Mouse (Mus musculus) kidney, embryonic 15.5 days (tissue): ENCODE measurements around the gene Slit3. TPM values are rescaled to one million over a fixed set of nuclear protein-coding genes. Genes with fewer than 3 reads are reported as not detected.

Source experiments
- ATAC-seq: fragments of 200-750 bp; cut with Nextera tagmentation; replicated peaks from 2 replicates; pipeline ENCODE4 v1.8.0; 2017; ENCODE audit warnings: moderate TSS enrichment; ENCODE audit not compliant: low FRiP score
- H3K27ac ChIP-seq: fragments of 300-500 bp; sonication (generic); 2 replicates; pipeline ENCODE4 v1.5.1; 2015; ENCODE audit warnings: mild to moderate bottlenecking, inconsistent platforms
- H3K27me3 ChIP-seq: fragments of 300-500 bp; sonication (generic); 2 replicates; pipeline ENCODE4 v1.6.1; 2015; ENCODE audit warnings: inconsistent platforms
- H3K36me3 ChIP-seq: fragments of 300-500 bp; sonication (generic); 2 replicates; pipeline ENCODE4 v1.6.1; 2015; ENCODE audit warnings: inconsistent platforms
- H3K4me1 ChIP-seq: fragments of 300-500 bp; sonication (generic); 2 replicates; pipeline ENCODE4 v1.6.1; 2015; ENCODE audit warnings: inconsistent platforms
- H3K4me2 ChIP-seq: fragments of 300-500 bp; sonication (generic); 2 replicates; pipeline ENCODE4 v1.6.1; 2015; ENCODE audit warnings: moderate library complexity, mild to moderate bottlenecking, inconsistent platforms
- H3K4me3 ChIP-seq: fragments of 300-500 bp; sonication (generic); replicated peaks from 2 replicates; pipeline ENCODE4 v1.5.1; 2015; ENCODE audit warnings: mild to moderate bottlenecking, inconsistent platforms
- H3K9ac ChIP-seq: fragments of 300-500 bp; sonication (generic); 2 replicates; pipeline ENCODE4 v1.6.1; 2015; ENCODE audit warnings: mild to moderate bottlenecking, inconsistent platforms
- H3K9me3 ChIP-seq: fragments of 300-500 bp; sonication (generic); replicated peaks from 2 replicates; pipeline ENCODE4 v1.6.1; 2016; ENCODE audit warnings: inconsistent platforms
- whole genome bisulfite sequencing: fragments of 180-500 bp; shearing (Covaris S2); methylation state at CpG from one replicate; pipeline ENCODE4 v1.1.7; 2015; ENCODE audit warnings: mixed read lengths; 5-methylcytosine and 5-hydroxymethylcytosine counted together
- polyA plus RNA-seq: library from polyadenylated mRNA; unstranded; fragments of >200 nt; fragmentation: Nextera tagmentation; extraction: Ambion mirVana; gene quantifications from 2 replicates; pipeline ENCODE4 v1.2.1, GENCODE M21; 2015

Slit3 gene
- polyA plus RNA-seq, 1 experiment from 2014 or later: 14.9 TPM

- H3K9ac ChIP-seq: no peak overlapping the region
- peaks cover 60% of the 10 kb centered on the region for H3K4me1 ChIP-seq
- H3K36me3 ChIP-seq: no peaks in the 10 kb centered on the region
- ATAC-seq: peak; percentile 80
- H3K9me3 ChIP-seq: no peaks in the 10 kb centered on the region
- no peak overlapping the region for H3K4me3 ChIP-seq
- H3K4me2 ChIP-seq: peak overlapping the region; percentile 26; the same call in 1 of the 2 replicates
- H3K27ac ChIP-seq: peak overlapping the region; percentile 79
- H3K27me3 ChIP-seq: peaks cover 30% of the 10 kb centered on the region
- 12% methylated on average over 12 of the region's 12 CpGs for WGBS
These were observed 162.0 kb downstream of the Slit3 start for GRCm38 (mm10) chr11:35282825-35283571.

- Histone ChIP-seq H3K4me2 (no peak overlapping the region), H3K9ac (no peak overlapping the region), H3K4me1 (peaks cover 57% of the 10 kb centered on the region), H3K27me3 (peaks cover 30% of the 10 kb centered on the region), H3K9me3 (no peaks in the 10 kb centered on the region), H3K36me3 (no peaks in the 10 kb centered on the region), H3K4me3 (no peak overlapping the region), H3K27ac (peak overlapping the region; percentile 79; the same call in 1 of the 2 replicates)
- ATAC-seq: peak; percentile 57; the same call in 1 of the 2 replicates
- 47% methylated on average over 3 of the region's 3 CpGs for WGBS
These were observed 162.7 kb downstream of the Slit3 start for GRCm38 (mm10) chr11:35283767-35284166.

GRCm38 (mm10) chr11:35286578-35287390 is 165.8 kb downstream of the Slit3 start:
- H3K4me1 ChIP-seq: peaks cover 37% of the 10 kb centered on the region
- H3K9ac ChIP-seq: no peak overlapping the region
- H3K4me2 ChIP-seq: no peak overlapping the region
- H3K36me3 ChIP-seq: no peaks in the 10 kb centered on the region
- 66% methylated on average over 13 of the region's 13 CpGs for WGBS
- H3K4me3 ChIP-seq: no peak overlapping the region
- no peak for ATAC-seq
- H3K9me3 ChIP-seq: no peaks in the 10 kb centered on the region
- no peak overlapping the region for H3K27ac ChIP-seq
- 0 out of 2 replicates have a peak, but pooled peaks cover 7% of the 10 kb centered on the region for H3K27me3 ChIP-seq

- Histone ChIP-seq H3K9ac (no peak overlapping the region), H3K4me3 (no peak overlapping the region), H3K27me3 (no peaks in the 10 kb centered on the region), H3K9me3 (no peaks in the 10 kb centered on the region), H3K36me3 (no peaks in the 10 kb centered on the region), H3K27ac (no peak overlapping the region), H3K4me2 (no peak overlapping the region), H3K4me1 (peaks cover 26% of the 10 kb centered on the region)
- 86% methylated on average over 7 of the region's 7 CpGs for whole genome bisulfite sequencing
- ATAC-seq: no peak
These were observed 167.0 kb downstream of the Slit3 start for GRCm38 (mm10) chr11:35288056-35288455.

GRCm38 (mm10) chr11:35288761-35289278 is 167.8 kb downstream of the Slit3 start:
- 63% methylated on average over 14 of the region's 14 CpGs for WGBS
- no peaks in the 10 kb centered on the region for H3K36me3 ChIP-seq
- H3K27ac ChIP-seq: no peak overlapping the region
- H3K4me3 ChIP-seq: no peak overlapping the region
- H3K9me3 ChIP-seq: no peaks in the 10 kb centered on the region
- H3K4me2 ChIP-seq: no peak overlapping the region
- H3K27me3 ChIP-seq: no peaks in the 10 kb centered on the region
- peaks cover 19% of the 10 kb centered on the region for H3K4me1 ChIP-seq
- H3K9ac ChIP-seq: no peak overlapping the region
- ATAC-seq: no peak

- no peaks in the 10 kb centered on the region for H3K36me3 ChIP-seq
- H3K4me1 ChIP-seq: peaks cover 34% of the 10 kb centered on the region
- H3K27ac ChIP-seq: no peak overlapping the region
- WGBS: 80% methylated on average over 8 of the region's 8 CpGs
- no peak overlapping the region for H3K4me2 ChIP-seq
- H3K9me3 ChIP-seq: no peaks in the 10 kb centered on the region
- H3K4me3 ChIP-seq: no peak overlapping the region
- H3K27me3 ChIP-seq: no peaks in the 10 kb centered on the region
- no peak for ATAC-seq
- H3K9ac ChIP-seq: no peak overlapping the region
These were observed 171.3 kb downstream of the Slit3 start for GRCm38 (mm10) chr11:35292228-35292747.

GRCm38 (mm10) chr11:35293197-35293596 is 172.2 kb downstream of the Slit3 start:
- Histone ChIP-seq H3K4me3 (no peak overlapping the region), H3K9me3 (no peaks in the 10 kb centered on the region), H3K27me3 (no peaks in the 10 kb centered on the region), H3K36me3 (no peaks in the 10 kb centered on the region), H3K27ac (no peak overlapping the region), H3K4me2 (no peak overlapping the region), H3K9ac (no peak overlapping the region), H3K4me1 (peaks cover 39% of the 10 kb centered on the region)
- no peak for ATAC-seq
- WGBS: 78% methylated on average over 5 of the region's 5 CpGs

GRCm38 (mm10) chr11:35294670-35295069 is 173.6 kb downstream of the Slit3 start:
- Histone ChIP-seq H3K36me3 (no peaks in the 10 kb centered on the region), H3K4me3 (no peak overlapping the region), H3K9me3 (no peaks in the 10 kb centered on the region), H3K27ac (0 out of 2 replicates have a peak overlapping the region, but pooled peaks have one; percentile 46), H3K27me3 (no peaks in the 10 kb centered on the region), H3K4me1 (peaks cover 33% of the 10 kb centered on the region), H3K9ac (no peak overlapping the region), H3K4me2 (no peak overlapping the region)
- ATAC-seq: 0 out of 2 replicates have a peak, but pooled peaks have one; percentile 29
- whole genome bisulfite sequencing: 33% methylated on average over 7 of the region's 7 CpGs

GRCm38 (mm10) chr11:35295162-35295799 is 174.3 kb downstream of the Slit3 start:
- Histone ChIP-seq H3K9me3 (no peaks in the 10 kb centered on the region), H3K9ac (no peak overlapping the region), H3K4me3 (no peak overlapping the region), H3K4me1 (peaks cover 37% of the 10 kb centered on the region), H3K36me3 (no peaks in the 10 kb centered on the region), H3K4me2 (no peak overlapping the region), H3K27me3 (peaks cover 4% of the 10 kb centered on the region; the same call in 1 of the 2 replicates), H3K27ac (0 out of 2 replicates have a peak overlapping the region, but pooled peaks have one; percentile 46)
- ATAC-seq: 0 out of 2 replicates have a peak, but pooled peaks have one; percentile 43
- WGBS: 46% methylated on average over 3 of the region's 3 CpGs

GRCm38 (mm10) chr11:35296803-35297202 is 175.8 kb downstream of the Slit3 start:
- 94% methylated on average over 5 of the region's 5 CpGs for WGBS
- H3K4me2 ChIP-seq: no peak overlapping the region
- no peak for ATAC-seq
- H3K9ac ChIP-seq: no peak overlapping the region
- H3K9me3 ChIP-seq: no peaks in the 10 kb centered on the region
- no peaks in the 10 kb centered on the region for H3K36me3 ChIP-seq
- H3K27ac ChIP-seq: no peak overlapping the region
- peaks cover 4% of the 10 kb centered on the region; the same call in 1 of the 2 replicates for H3K27me3 ChIP-seq
- H3K4me3 ChIP-seq: no peak overlapping the region
- H3K4me1 ChIP-seq: peaks cover 37% of the 10 kb centered on the region

- Histone ChIP-seq H3K27ac (no peak overlapping the region), H3K4me1 (peaks cover 37% of the 10 kb centered on the region), H3K9ac (no peak overlapping the region), H3K9me3 (no peaks in the 10 kb centered on the region), H3K4me2 (no peak overlapping the region), H3K4me3 (no peak overlapping the region), H3K27me3 (peaks cover 4% of the 10 kb centered on the region; the same call in 1 of the 2 replicates), H3K36me3 (no peaks in the 10 kb centered on the region)
- 44% methylated on average over 5 of the region's 5 CpGs for WGBS
- ATAC-seq: 0 out of 2 replicates have a peak, but pooled peaks have one; percentile 34
These were observed 176.3 kb downstream of the Slit3 start for GRCm38 (mm10) chr11:35297319-35297718.
